Mouse (Mus musculus) MEL (cell line): Measurements from ENCODE around the gene Vti1a. TPM values are rescaled to one million over a fixed set of nuclear protein-coding genes. Genes with fewer than 3 reads are reported as not detected.

Source experiments
- DNase-seq: peaks from one replicate; pipeline ENCODE4 v3.0.0; 2011; ENCODE audit warnings: low read depth, low spot score
- H3K27ac ChIP-seq: 2 replicates; pipeline ENCODE4 v1.5.1; 2012; ENCODE audit warnings: low read depth, mild to moderate bottlenecking, control low read depth, low read length, moderate library complexity; ENCODE audit not compliant: control insufficient read depth
- H3K27me3 ChIP-seq, 2 experiments: fragments of 150-350 bp in 1 of 2; sonication (generic) in 1 of 2; 2 replicates each; pipeline ENCODE4 v1.6.1; 2012; ENCODE audit warnings: low read length in 2 of 2, mild to moderate bottlenecking in 2 of 2, improper control_type of control experiment in 1 of 2, moderate library complexity in 1 of 2; ENCODE audit not compliant: insufficient read depth in 2 of 2, control insufficient read depth in 1 of 2
- H3K36me3 ChIP-seq, 2 experiments: 2 replicates each; pipeline ENCODE4 v1.6.1; 2012 to 2014; ENCODE audit warnings: low read length in 2 of 2, improper control_type of control experiment in 1 of 2, inconsistent platforms in 1 of 2, mild to moderate bottlenecking in 1 of 2; ENCODE audit not compliant: insufficient read depth in 2 of 2, control insufficient read depth in 1 of 2
- H3K4me1 ChIP-seq, 2 experiments: fragments of 150-350 bp in 1 of 2; sonication (generic) in 1 of 2; 2 replicates each; pipeline ENCODE4 v1.6.1; 2012; ENCODE audit warnings: low read length in 2 of 2, improper control_type of control experiment in 1 of 2, mild to moderate bottlenecking in 1 of 2; ENCODE audit not compliant: insufficient read depth in 2 of 2, control insufficient read depth in 1 of 2
- H3K4me3 ChIP-seq, 2 experiments: fragments of 150-350 bp in 1 of 2; sonication (generic) in 1 of 2; 2 replicates each; pipeline ENCODE4 v1.5.1; 2012; ENCODE audit warnings: low read depth in 2 of 2, low read length in 2 of 2, mild to moderate bottlenecking in 2 of 2, moderate library complexity in 2 of 2, control low read depth in 1 of 2, improper control_type of control experiment in 1 of 2; ENCODE audit not compliant: control insufficient read depth in 1 of 2, insufficient read depth in 1 of 2
- H3K79me2 ChIP-seq: 2 replicates; pipeline ENCODE4 v1.6.1; 2012; ENCODE audit warnings: mild to moderate bottlenecking, low read length, moderate library complexity; ENCODE audit not compliant: control insufficient read depth, poor library complexity, insufficient read depth
- H3K9ac ChIP-seq: 2 replicates; pipeline ENCODE4 v1.6.1; 2012; ENCODE audit warnings: low read depth, mild to moderate bottlenecking, control low read depth, low read length, moderate library complexity; ENCODE audit not compliant: control insufficient read depth, poor library complexity, severe bottlenecking
- H3K9me3 ChIP-seq: fragments of 150-350 bp; sonication (generic); replicated peaks from 2 replicates; pipeline ENCODE4 v1.6.1; 2012; ENCODE audit warnings: mild to moderate bottlenecking, low read length, improper control_type of control experiment, moderate library complexity; ENCODE audit not compliant: insufficient read depth
- CHD1 ChIP-seq: IDR thresholded peaks from 2 replicates; pipeline ENCODE4 v1.6.1; 2012; ENCODE audit warnings: low read depth, mild to moderate bottlenecking, inconsistent platforms, low read length, improper control_type of control experiment
- CHD2 ChIP-seq: IDR thresholded peaks from 2 replicates; pipeline ENCODE4 v1.6.1; 2011; ENCODE audit warnings: low read length, improper control_type of control experiment
- EP300 ChIP-seq, 2 experiments: IDR thresholded peaks; 2 replicates each; pipeline ENCODE4 v1.6.1; 2011; ENCODE audit warnings: improper control_type of control experiment in 2 of 2, low read length in 2 of 2, low read depth in 1 of 2, mild to moderate bottlenecking in 1 of 2
- ETS1 ChIP-seq: IDR thresholded peaks from 2 replicates; pipeline ENCODE4 v1.6.1; 2012; ENCODE audit warnings: low read depth, mild to moderate bottlenecking, inconsistent platforms, low read length, improper control_type of control experiment, moderate library complexity
- HCFC1 ChIP-seq: IDR thresholded peaks from 2 replicates; pipeline ENCODE4 v1.6.1; 2012; ENCODE audit warnings: low read depth, mild to moderate bottlenecking, inconsistent platforms, low read length, improper control_type of control experiment, moderate library complexity
- JUND ChIP-seq: IDR thresholded peaks from 2 replicates; pipeline ENCODE4 v1.6.1; 2011; ENCODE audit warnings: low read depth, mild to moderate bottlenecking, improper control_type of control experiment, low read length
- MEF2A ChIP-seq: IDR thresholded peaks from 2 replicates; pipeline ENCODE4 v1.6.1; 2014; ENCODE audit warnings: low read depth, mild to moderate bottlenecking, inconsistent platforms, low read length, improper control_type of control experiment; ENCODE audit not compliant: poor library complexity, insufficient replicate concordance, severe bottlenecking; ENCODE audit errors: extremely low read depth
- NELFE ChIP-seq: IDR thresholded peaks from 2 replicates; pipeline ENCODE4 v1.6.1; 2011; ENCODE audit warnings: low read depth, low read length, improper control_type of control experiment
- NRF1 ChIP-seq: IDR thresholded peaks from 2 replicates; pipeline ENCODE4 v1.6.1; 2014; ENCODE audit warnings: low read depth, mild to moderate bottlenecking, inconsistent platforms, low read length, improper control_type of control experiment, moderate library complexity; ENCODE audit not compliant: poor library complexity, insufficient read depth, severe bottlenecking
- POLR2A ChIP-seq, 2 experiments: IDR thresholded peaks; 2 replicates each; pipeline ENCODE4 v1.6.1; 2011 to 2012; ENCODE audit warnings: low read length in 2 of 2, mild to moderate bottlenecking in 2 of 2, control low read depth in 1 of 2, improper control_type of control experiment in 1 of 2, low read depth in 1 of 2, moderate library complexity in 1 of 2; ENCODE audit not compliant: control insufficient read depth in 1 of 2, insufficient read depth in 1 of 2, poor library complexity in 1 of 2
- RCOR1 ChIP-seq: IDR thresholded peaks from 2 replicates; pipeline ENCODE4 v1.6.1; 2012; ENCODE audit warnings: low read depth, mild to moderate bottlenecking, inconsistent platforms, low read length, improper control_type of control experiment
- TBP ChIP-seq: IDR thresholded peaks from 2 replicates; pipeline ENCODE4 v1.8.0; 2011; ENCODE audit warnings: low read depth, low read length, improper control_type of control experiment
- USF2 ChIP-seq, 2 experiments: IDR thresholded peaks; 2 replicates each; pipeline ENCODE4 v1.6.1; 2011 to 2012; ENCODE audit warnings: improper control_type of control experiment in 2 of 2, low read length in 2 of 2, borderline replicate concordance in 1 of 2, inconsistent platforms in 1 of 2, low read depth in 1 of 2, mild to moderate bottlenecking in 1 of 2; ENCODE audit not compliant: insufficient read depth in 1 of 2
- ZNF384 ChIP-seq: IDR thresholded peaks from 2 replicates; pipeline ENCODE4 v1.6.1; 2012; ENCODE audit warnings: low read depth, mild to moderate bottlenecking, inconsistent platforms, low read length, improper control_type of control experiment
- polyA plus RNA-seq, 2 experiments: library from polyadenylated mRNA; stranded (reverse) in 1 of 2; unstranded in 1 of 2; fragments of >175 nt in 1 of 2; fragments of >200 nt in 1 of 2; gene quantifications; 2 replicates each; pipeline versions ENCODE4 v1.2.1 to v1.2.4; 2012; ENCODE audit warnings: low replicate concordance in 2 of 2, low read depth in 1 of 2; ENCODE audit not compliant: insufficient read length in 2 of 2, insufficient read depth in 1 of 2, missing spikeins in 1 of 2
- total RNA-seq: library from RNA; depleted of rRNA; stranded (reverse); fragments of 300-350 nt; gene quantifications from 2 replicates; pipeline ENCODE4 v1.2.3, GENCODE M21; 2012

The Vti1a gene
- total and polyA plus RNA-seq, 3 experiments, result 37.2 to 119 (median 42.8) TPM

- Histone ChIP-seq H3K4me3 (no peak overlapping the region), H3K36me3 (peaks cover 3 to 14% of the 10 kb centered on the region in 2 experiments)
- no peak for TF ChIP-seq ZNF384
- no peak for TF ChIP-seq CHD1
- TF ChIP-seq POLR2A (IDR thresholded peaks at IDR 0.05; ENCODE audit: control insufficient read depth in 1 of 2, insufficient read depth in 1 of 2, low read depth in 1 of 2, low read length in 2 of 2, poor library complexity in 1 of 2), result no peak
- TF ChIP-seq TBP, result no peak
- TF ChIP-seq, all 39 proteins: peak for 0
Observed at GRCm38 (mm10) chr19:55380764-55381163, 64.7 kb downstream of the Vti1a start.

DNA sequence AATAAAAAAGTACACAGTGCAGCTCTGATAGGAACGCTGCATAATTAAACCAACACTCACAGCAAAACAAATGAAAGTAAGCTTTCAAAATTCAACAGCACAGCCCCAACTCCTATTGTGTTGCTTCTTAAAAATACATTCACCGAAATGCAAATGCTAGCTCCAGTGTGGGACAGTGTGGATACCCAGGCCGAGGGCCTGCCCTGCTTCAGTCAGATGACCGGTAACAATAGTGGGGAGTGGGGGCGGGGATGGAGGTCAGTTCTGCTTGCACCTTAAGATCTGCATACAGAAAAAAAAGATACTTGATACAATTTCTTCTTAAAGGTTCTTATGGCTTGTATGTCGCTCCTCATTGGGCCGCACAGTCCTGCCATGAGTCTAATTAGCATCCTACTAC, 65.2 kb downstream of the Vti1a start:
- TF ChIP-seq NELFE (no peak), EP300 (IDR thresholded peaks at IDR 0.05; ENCODE audit: low read depth in 1 of 2, low read length in 2 of 2) (no peak), NRF1 (no peak), CHD2 (no peak), HCFC1 (no peak), ETS1 (no peak), JUND (no peak), MEF2A (no peak), USF2 (IDR thresholded peaks at IDR 0.05; ENCODE audit: borderline replicate concordance in 1 of 2, insufficient read depth in 1 of 2, low read depth in 1 of 2, low read length in 2 of 2) (no peak), RCOR1 (no peak)
- peaks cover 3 to 12% of the 10 kb centered on the region in 2 experiments; a peak in 2 of 4 replicates for H3K4me1 ChIP-seq

More at GRCm38 (mm10) chr19:55380764-55381163, 64.7 kb downstream of the Vti1a start:
- no peak for DNase-seq
- Histone ChIP-seq H3K4me1 (peaks cover 3 to 12% of the 10 kb centered on the region in 2 experiments; a peak in 2 of 4 replicates), H3K27me3 (no peaks in the 10 kb centered on the region), H3K9me3 (no peaks in the 10 kb centered on the region), H3K27ac (no peak overlapping the region), H3K79me2 (no peaks in the 10 kb centered on the region; the same call in 1 of the 2 replicates), H3K9ac (no peak overlapping the region)

GRCm38 (mm10) chr19:55382745-55383144, 66.7 kb downstream of the Vti1a start:
- Histone ChIP-seq H3K4me3 (no peak overlapping the region), H3K9me3 (no peaks in the 10 kb centered on the region), H3K36me3 (peaks cover 3 to 12% of the 10 kb centered on the region in 2 experiments), H3K9ac (no peak overlapping the region), H3K79me2 (no peaks in the 10 kb centered on the region; the same call in 1 of the 2 replicates), H3K4me1 (peaks cover 3 to 12% of the 10 kb centered on the region in 2 experiments; a peak in 2 of 4 replicates), H3K27ac (no peak overlapping the region), H3K27me3 (no peaks in the 10 kb centered on the region)
- no peak for TF ChIP-seq EP300 (IDR thresholded peaks at IDR 0.05; ENCODE audit: low read depth in 1 of 2, low read length in 2 of 2)
- DNase-seq, result no peak

More for the DNA sequence above, 65.2 kb downstream of the Vti1a start:
- no peak overlapping the region for H3K9ac ChIP-seq
- no peaks in the 10 kb centered on the region for H3K27me3 ChIP-seq
- H3K27ac ChIP-seq, result no peak overlapping the region
- no peaks in the 10 kb centered on the region for H3K9me3 ChIP-seq
- no peaks in the 10 kb centered on the region; the same call in 1 of the 2 replicates for H3K79me2 ChIP-seq
- peaks cover 3 to 14% of the 10 kb centered on the region in 2 experiments for H3K36me3 ChIP-seq
- H3K4me3 ChIP-seq, result no peak overlapping the region
- no peak for DNase-seq
